Mouse (Mus musculus) B cell, adult 67 days (primary cell): ENCODE results near the gene Dok7. TPM values are rescaled to one million over a fixed set of nuclear protein-coding genes. Genes with fewer than 3 reads are reported as not detected.

Experiments used
- total RNA-seq, 2 experiments: library from RNA; stranded (reverse); gene quantifications; 4 replicates each; pipeline ENCODE4 v1.2.4; 2023

Dok7 gene
- total RNA-seq: not detected

GRCm38 (mm10) chr5:35056604-35057432 is at the start of gene Dok7:
Gene Dok7 (plus strand): TSS chr5:35056766.

DNA sequence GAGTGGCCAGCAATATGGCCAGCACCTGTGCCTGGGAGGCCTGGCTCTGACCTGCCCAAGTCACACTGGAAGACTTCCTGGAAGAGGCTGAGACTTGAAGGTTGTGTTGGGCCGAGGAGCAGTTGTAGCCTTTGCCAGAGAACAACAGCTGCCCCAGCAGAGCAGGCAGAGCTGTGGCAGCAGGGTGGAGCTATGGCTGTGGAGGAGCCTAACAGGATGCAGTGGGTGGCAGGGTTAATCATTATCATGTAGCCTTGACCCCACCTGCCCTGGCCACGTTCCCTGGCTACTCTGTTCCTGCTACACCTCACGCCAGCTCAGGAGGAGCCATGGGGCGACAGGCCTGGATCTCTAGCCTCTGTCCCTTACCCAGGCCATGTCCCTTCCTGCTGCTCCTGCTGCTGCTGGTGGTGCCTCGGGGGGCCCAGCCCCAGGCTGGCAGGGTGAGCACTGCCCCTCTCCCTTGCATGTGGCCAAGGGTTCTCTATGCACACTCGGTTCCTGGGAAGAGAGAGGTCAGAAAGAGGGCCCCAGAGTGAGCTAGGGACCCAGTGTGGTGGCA is 15.2 kb upstream of the Dok7 start, which contains the start of gene Hgfac:
Gene Hgfac, plus strand, starts transcription at position 242 of the 562 bp plus-strand sequence.

GRCm38 (mm10) chr5:35104960-35105921 is 48.7 kb downstream of the Dok7 start, which contains the start of gene Lrpap1:
Gene Lrpap1 (minus strand): TSS chr5:35105766.

Other genes with a start within 250 kb of the Dok7 start
- gene Msantd1, start 148.8 kb upstream of the Dok7 start, total RNA-seq: 1 to 10 TPM; 3.2 to 3.3 TPM
- 1 to 10 TPM; 4.1 to 7.1 TPM for gene Rgs12, start 107.3 kb upstream of the Dok7 start, total RNA-seq
- gene Hgfac, start 15.3 kb upstream of the Dok7 start, total RNA-seq: 1 to 10 TPM in 1 of 2 experiments, not detected in 1; 1.1 TPM
- 10 to 100 TPM; 40.1 to 49.4 TPM for gene Lrpap1, start 49.0 kb downstream of the Dok7 start, total RNA-seq
- gene Adra2c, start 221.6 kb downstream of the Dok7 start, total RNA-seq: not detected